Mouse (Mus musculus): ENCODE data around the gene Tmem151a.

GRCm38 (mm10) chr19:5071077-5071476 is 14.3 kb downstream of the Tmem151a start:
- TF ChIP-seq POLR2A (IDR thresholded peaks at IDR 0.05; ENCODE audit: borderline replicate concordance, insufficient read depth, low read length): no peak
- TF ChIP-seq CTCF (IDR thresholded peaks at IDR 0.05; ENCODE audit: borderline replicate concordance, insufficient read depth, low read depth, low read length): no peak
